Mouse (Mus musculus) liver, embryonic 14.5 days (tissue): ENCODE measurements around the gene Tmem59l.

Experiments used
- CTCF ChIP-seq: IDR thresholded peaks from 2 replicates; pipeline ENCODE4 v1.5.1; 2016; ENCODE audit warnings: antibody characterized with exemption, low read depth, control low read depth
- EP300 ChIP-seq: IDR thresholded peaks from 2 replicates; pipeline ENCODE4 v1.6.1; 2016; ENCODE audit warnings: antibody characterized with exemption, low read depth

GRCm38 (mm10) chr8:70482943-70483342 is 4.2 kb downstream of the Tmem59l start:
- TF ChIP-seq CTCF (no peak), EP300 (no peak)
